Mouse (Mus musculus): ENCODE data around the gene Nat9.

The Nat9 gene

GRCm38 (mm10) chr11:115208776-115209732 is 21.4 kb upstream of the Nat9 start:
- Histone ChIP-seq H3K4me1 (replicated peaks; ENCODE audit: low read depth, low read length) (peaks cover 79% of the 10 kb centered on the region), H3K27me3 (ENCODE audit: insufficient read depth, low read length) (0 out of 2 replicates have a peak, but pooled peaks cover 6% of the 10 kb centered on the region), H3K4me3 (replicated peaks; ENCODE audit: low read length) (no peak overlapping the region), H3K36me3 (ENCODE audit: insufficient read depth, low read length) (peaks cover 19% of the 10 kb centered on the region), H3K9me3 (ENCODE audit: low read length) (no peaks in the 10 kb centered on the region)
- TF ChIP-seq NANOG (IDR thresholded peaks at IDR 0.05; ENCODE audit: borderline replicate concordance, low read length) (no peak), POU5F1 (IDR thresholded peaks at IDR 0.05; ENCODE audit: borderline replicate concordance, low read length) (no peak), CTCF (conservative IDR thresholded peaks at IDR 0.05; ENCODE audit: low read length) (no peak)

- no peak overlapping the region for H3K4me3 ChIP-seq (replicated peaks; ENCODE audit: low read length)
- 0 out of 2 replicates have a peak, but pooled peaks cover 6% of the 10 kb centered on the region for H3K27me3 ChIP-seq (ENCODE audit: insufficient read depth, low read length)
- H3K9me3 ChIP-seq (ENCODE audit: low read length): no peaks in the 10 kb centered on the region
- H3K36me3 ChIP-seq (ENCODE audit: insufficient read depth, low read length): peaks cover 19% of the 10 kb centered on the region
- peaks cover 76% of the 10 kb centered on the region for H3K4me1 ChIP-seq (replicated peaks; ENCODE audit: low read depth, low read length)
- TF ChIP-seq POU5F1 (IDR thresholded peaks at IDR 0.05; ENCODE audit: borderline replicate concordance, low read length) (no peak), CTCF (conservative IDR thresholded peaks at IDR 0.05; ENCODE audit: low read length) (no peak), NANOG (IDR thresholded peaks at IDR 0.05; ENCODE audit: borderline replicate concordance, low read length) (no peak)
These were observed 20.5 kb upstream of the Nat9 start for GRCm38 (mm10) chr11:115208126-115208525.

GRCm38 (mm10) chr11:115202756-115203155 is 15.1 kb upstream of the Nat9 start:
- Histone ChIP-seq H3K4me3 (replicated peaks; ENCODE audit: low read length) (no peak overlapping the region), H3K27me3 (ENCODE audit: insufficient read depth, low read length) (0 out of 2 replicates have a peak, but pooled peaks cover 6% of the 10 kb centered on the region), H3K9me3 (ENCODE audit: low read length) (no peaks in the 10 kb centered on the region), H3K36me3 (ENCODE audit: insufficient read depth, low read length) (peaks cover 37% of the 10 kb centered on the region), H3K4me1 (replicated peaks; ENCODE audit: low read depth, low read length) (peaks cover 46% of the 10 kb centered on the region)
- TF ChIP-seq CTCF (conservative IDR thresholded peaks at IDR 0.05; ENCODE audit: low read length) (no peak), POU5F1 (IDR thresholded peaks at IDR 0.05; ENCODE audit: borderline replicate concordance, low read length) (no peak), NANOG (IDR thresholded peaks at IDR 0.05; ENCODE audit: borderline replicate concordance, low read length) (no peak)

GRCm38 (mm10) chr11:115202316-115202715 is 14.7 kb upstream of the Nat9 start:
- TF ChIP-seq CTCF (conservative IDR thresholded peaks at IDR 0.05; ENCODE audit: low read length): peak; percentile 89
- no peak for TF ChIP-seq POU5F1 (IDR thresholded peaks at IDR 0.05; ENCODE audit: borderline replicate concordance, low read length)
- TF ChIP-seq NANOG (IDR thresholded peaks at IDR 0.05; ENCODE audit: borderline replicate concordance, low read length): no peak
- H3K27me3 ChIP-seq (ENCODE audit: insufficient read depth, low read length): 0 out of 2 replicates have a peak, but pooled peaks cover 6% of the 10 kb centered on the region
- peaks cover 41% of the 10 kb centered on the region for H3K4me1 ChIP-seq (replicated peaks; ENCODE audit: low read depth, low read length)
- no peaks in the 10 kb centered on the region for H3K9me3 ChIP-seq (ENCODE audit: low read length)
- peaks cover 41% of the 10 kb centered on the region for H3K36me3 ChIP-seq (ENCODE audit: insufficient read depth, low read length)
- no peak overlapping the region for H3K4me3 ChIP-seq (replicated peaks; ENCODE audit: low read length)

GRCm38 (mm10) chr11:115200520-115200919 is 12.9 kb upstream of the Nat9 start:
- TF ChIP-seq NANOG (IDR thresholded peaks at IDR 0.05; ENCODE audit: borderline replicate concordance, low read length): no peak
- no peak for TF ChIP-seq CTCF (conservative IDR thresholded peaks at IDR 0.05; ENCODE audit: low read length)
- TF ChIP-seq POU5F1 (IDR thresholded peaks at IDR 0.05; ENCODE audit: borderline replicate concordance, low read length): no peak
- Histone ChIP-seq H3K9me3 (ENCODE audit: low read length) (no peaks in the 10 kb centered on the region), H3K36me3 (ENCODE audit: insufficient read depth, low read length) (peaks cover 29% of the 10 kb centered on the region), H3K4me1 (replicated peaks; ENCODE audit: low read depth, low read length) (peaks cover 23% of the 10 kb centered on the region), H3K4me3 (replicated peaks; ENCODE audit: low read length) (no peak overlapping the region), H3K27me3 (ENCODE audit: insufficient read depth, low read length) (no peaks in the 10 kb centered on the region)

- no peak for TF ChIP-seq POU5F1 (IDR thresholded peaks at IDR 0.05; ENCODE audit: borderline replicate concordance, low read length)
- TF ChIP-seq NANOG (IDR thresholded peaks at IDR 0.05; ENCODE audit: borderline replicate concordance, low read length): no peak
- no peak for TF ChIP-seq CTCF (conservative IDR thresholded peaks at IDR 0.05; ENCODE audit: low read length)
- Histone ChIP-seq H3K4me1 (replicated peaks; ENCODE audit: low read depth, low read length) (peaks cover 13% of the 10 kb centered on the region), H3K36me3 (ENCODE audit: insufficient read depth, low read length) (peaks cover 23% of the 10 kb centered on the region), H3K9me3 (ENCODE audit: low read length) (no peaks in the 10 kb centered on the region), H3K27me3 (ENCODE audit: insufficient read depth, low read length) (no peaks in the 10 kb centered on the region), H3K4me3 (replicated peaks; ENCODE audit: low read length) (no peak overlapping the region)
These were observed 11.3 kb upstream of the Nat9 start for GRCm38 (mm10) chr11:115198932-115199384.

- Histone ChIP-seq H3K4me3 (replicated peaks; ENCODE audit: low read length) (no peak overlapping the region), H3K27me3 (ENCODE audit: insufficient read depth, low read length) (no peaks in the 10 kb centered on the region), H3K4me1 (replicated peaks; ENCODE audit: low read depth, low read length) (peaks cover 9% of the 10 kb centered on the region), H3K36me3 (ENCODE audit: insufficient read depth, low read length) (peaks cover 23% of the 10 kb centered on the region), H3K9me3 (ENCODE audit: low read length) (no peaks in the 10 kb centered on the region)
- no peak for TF ChIP-seq NANOG (IDR thresholded peaks at IDR 0.05; ENCODE audit: borderline replicate concordance, low read length)
- TF ChIP-seq POU5F1 (IDR thresholded peaks at IDR 0.05; ENCODE audit: borderline replicate concordance, low read length): no peak
- no peak for TF ChIP-seq CTCF (conservative IDR thresholded peaks at IDR 0.05; ENCODE audit: low read length)
These were observed 9.9 kb upstream of the Nat9 start for GRCm38 (mm10) chr11:115197558-115197957.

- Histone ChIP-seq H3K4me1 (replicated peaks; ENCODE audit: low read depth, low read length) (peaks cover 14% of the 10 kb centered on the region), H3K27me3 (ENCODE audit: insufficient read depth, low read length) (no peaks in the 10 kb centered on the region), H3K4me3 (replicated peaks; ENCODE audit: low read length) (no peak overlapping the region), H3K36me3 (ENCODE audit: insufficient read depth, low read length) (peaks cover 10% of the 10 kb centered on the region), H3K9me3 (ENCODE audit: low read length) (no peaks in the 10 kb centered on the region)
- TF ChIP-seq CTCF (conservative IDR thresholded peaks at IDR 0.05; ENCODE audit: low read length) (no peak), NANOG (IDR thresholded peaks at IDR 0.05; ENCODE audit: borderline replicate concordance, low read length) (no peak), POU5F1 (IDR thresholded peaks at IDR 0.05; ENCODE audit: borderline replicate concordance, low read length) (no peak)
These were observed 8.3 kb upstream of the Nat9 start for GRCm38 (mm10) chr11:115195933-115196332.

Data from E14TG2a.4 (cell line).